Mouse (Mus musculus): ENCODE measurements around the gene Sp8.
A peak's percentile ranks its signal among the peaks of the same experiment; 100 is the strongest.

Gene Sp8

GRCm38 (mm10) chr12:118846221-118846620, at the start of gene Sp8:
Gene Sp8 (plus strand): TSS chr12:118846329.
- DNase-seq: no peak

GRCm38 (mm10) chr12:118811328-118811961, 34.7 kb upstream of the Sp8 start:
- no peak for DNase-seq

- no peak for DNase-seq
Measured at GRCm38 (mm10) chr12:118814561-118814960, 31.6 kb upstream of the Sp8 start.

DNA sequence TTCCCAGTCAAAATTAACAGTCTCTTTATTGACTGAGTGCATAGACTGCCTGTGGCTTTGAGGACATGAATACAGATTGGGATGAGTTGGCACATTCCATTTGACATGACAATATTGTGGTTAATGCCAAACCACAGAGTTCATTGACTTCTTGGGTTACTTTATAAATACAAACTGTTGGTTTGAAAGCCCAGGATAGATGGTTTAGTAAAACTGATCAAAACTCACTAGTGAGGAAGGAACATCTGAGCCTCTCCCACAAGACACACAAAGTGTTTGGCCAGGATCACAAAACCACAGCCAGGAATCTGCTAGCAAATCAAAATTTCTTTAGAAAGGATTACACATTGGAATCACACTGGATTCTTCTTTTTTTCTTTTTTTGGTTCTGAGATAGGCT, 30.0 kb upstream of the Sp8 start:
- no peak for DNase-seq

GRCm38 (mm10) chr12:118829881-118830280, 16.2 kb upstream of the Sp8 start:
- DNase-seq: no peak

DNA sequence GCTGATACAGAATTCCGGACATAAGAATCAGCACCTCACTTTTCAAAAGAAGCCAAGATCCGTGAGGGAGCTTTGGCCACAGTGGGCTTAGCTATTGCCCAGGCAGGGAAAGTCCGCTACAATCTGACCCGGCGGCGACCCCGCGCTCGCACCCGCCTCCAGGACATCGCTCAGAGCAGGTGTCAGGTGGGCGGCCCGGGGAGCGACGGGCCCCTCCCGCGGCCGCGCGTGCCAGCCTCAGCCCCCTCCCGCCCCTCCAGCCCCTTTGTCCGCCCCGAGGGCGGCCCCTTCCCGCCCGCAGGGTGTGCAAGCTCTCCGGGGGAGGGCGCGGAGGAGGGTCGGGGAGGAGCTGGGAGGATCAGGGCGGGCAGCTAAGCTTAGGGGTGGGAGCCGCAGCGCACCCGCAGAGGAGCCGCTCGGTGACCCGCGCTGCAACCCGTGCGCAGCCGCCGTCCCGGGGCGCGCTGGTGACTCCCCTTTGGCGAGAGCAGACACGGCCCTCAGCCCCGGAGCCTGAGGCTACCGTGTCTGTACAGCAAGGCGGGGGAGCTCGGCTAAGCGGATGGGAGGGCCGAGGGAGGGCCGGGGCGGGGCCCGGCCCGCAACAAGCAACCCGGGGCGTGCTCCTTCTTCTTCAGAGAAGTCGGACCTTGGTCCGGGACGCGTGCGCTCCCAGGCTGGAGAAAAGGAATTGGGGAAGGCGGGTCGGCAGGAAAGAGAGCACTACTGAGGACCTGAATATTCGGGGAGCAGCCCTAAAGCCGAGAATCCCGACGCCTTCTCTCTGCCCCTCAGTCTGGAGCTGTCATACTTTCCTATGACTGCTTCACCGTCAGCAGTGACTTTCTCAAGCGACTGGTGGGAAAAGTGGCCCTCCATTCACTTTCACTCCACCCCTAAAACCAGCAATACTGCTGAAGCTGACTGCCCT, 9.5 kb upstream of the Sp8 start:
- no peak for DNase-seq

DNA sequence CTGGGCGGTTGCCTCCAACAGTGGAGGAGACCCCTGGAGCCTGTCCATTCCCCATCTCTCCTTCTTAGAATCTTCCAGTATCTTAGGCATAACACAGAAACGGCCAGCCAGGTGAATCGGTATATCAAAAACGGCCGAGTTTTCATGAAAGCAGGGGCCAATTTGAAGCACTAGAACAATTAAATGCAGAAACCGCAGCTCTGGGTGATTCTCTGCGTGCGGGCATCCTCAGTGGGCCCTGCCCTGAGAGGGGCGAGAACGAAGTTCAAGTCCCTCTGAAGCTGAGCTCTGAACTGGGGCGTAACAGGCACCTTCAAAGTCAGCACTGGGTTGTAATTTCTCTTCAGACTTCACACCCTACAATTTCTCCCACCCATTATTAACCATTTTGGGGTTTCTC, 8.8 kb upstream of the Sp8 start:
- no peak for DNase-seq

DNA sequence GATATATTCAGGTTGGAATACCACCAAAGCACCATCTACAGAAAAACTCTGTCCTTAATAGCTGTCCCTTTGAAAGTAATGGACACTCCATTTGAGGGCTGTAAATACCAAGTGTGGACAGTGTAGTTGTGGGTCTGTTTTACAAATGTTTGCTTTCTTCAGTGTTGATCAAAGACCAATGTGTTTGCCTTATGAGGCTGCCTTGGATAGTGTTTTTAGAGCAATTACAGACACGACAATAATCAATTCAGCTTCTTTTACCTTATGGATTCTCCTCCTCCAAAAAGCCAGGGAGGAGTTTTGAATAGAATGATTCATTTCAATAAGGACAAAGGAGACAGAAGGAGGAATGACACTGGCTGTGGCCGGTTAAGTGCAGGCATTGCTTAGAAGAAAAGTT, 7.9 kb upstream of the Sp8 start:
- DNase-seq: no peak

DNA sequence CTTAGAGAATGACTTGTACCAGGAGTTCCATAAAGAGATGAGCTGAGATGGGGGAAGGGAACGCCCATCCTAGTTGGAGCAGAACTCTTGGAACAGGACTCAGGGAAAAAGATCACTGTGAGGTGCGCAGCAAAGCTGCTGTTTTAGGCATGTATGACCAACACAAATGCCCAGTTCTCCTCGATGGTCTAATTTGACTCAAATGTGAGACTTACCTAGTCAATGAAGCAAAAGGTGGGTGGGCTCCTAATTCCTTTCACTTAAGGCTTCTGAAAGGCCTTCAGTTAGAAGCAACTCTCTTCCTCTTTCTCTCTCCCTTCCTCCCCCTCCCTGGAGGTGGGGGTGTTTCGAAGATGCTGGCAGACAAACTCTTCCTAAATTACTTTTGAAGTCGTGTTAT, 6.7 kb upstream of the Sp8 start:
- no peak for DNase-seq

- DNase-seq: no peak
Measured at GRCm38 (mm10) chr12:118840301-118840700, 5.8 kb upstream of the Sp8 start.

DNA sequence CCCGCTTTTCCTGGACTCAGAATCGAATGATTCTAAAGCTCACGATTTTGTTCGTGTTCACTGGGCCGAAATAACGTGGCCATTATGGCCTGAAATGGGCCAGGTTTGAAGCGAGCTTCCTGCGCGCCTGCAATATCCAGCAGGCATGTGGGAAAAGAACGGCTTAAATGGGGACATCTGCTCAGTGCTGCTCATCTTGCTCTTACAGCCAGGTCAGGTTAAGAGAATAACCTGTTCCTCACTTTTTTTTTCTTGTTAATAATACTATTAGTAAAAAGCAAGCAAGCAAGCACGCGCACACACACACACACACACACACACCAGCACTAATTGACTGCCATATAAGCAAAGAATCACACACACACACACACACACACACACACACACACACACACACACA, 5.3 kb upstream of the Sp8 start:
- DNase-seq: no peak

DNA sequence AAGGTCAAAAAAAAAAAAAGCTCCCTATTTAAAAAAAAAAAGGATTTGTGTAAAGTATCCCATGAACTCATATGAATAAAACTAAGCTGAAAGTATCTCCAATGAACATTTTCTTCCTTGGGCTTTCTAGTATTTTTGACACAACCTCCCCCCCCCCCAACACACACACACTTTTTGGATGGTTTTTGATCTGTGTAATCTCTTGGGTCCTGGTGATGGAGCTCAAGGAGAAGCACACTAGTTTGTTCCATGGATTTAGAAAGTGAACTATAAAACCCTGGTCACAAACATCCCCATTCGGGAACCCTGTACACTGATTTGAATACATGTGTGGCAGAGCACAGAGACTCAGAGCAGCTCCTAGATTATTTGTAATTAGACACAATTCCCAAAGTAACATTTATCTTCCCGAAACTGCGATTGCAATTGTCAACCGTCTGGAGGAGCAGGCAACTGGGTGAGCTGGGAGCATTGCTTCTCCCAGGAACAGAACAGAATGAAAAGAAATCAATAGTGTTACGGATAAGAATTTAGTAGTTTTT, 4.7 kb upstream of the Sp8 start:
- DNase-seq: no peak

DNA sequence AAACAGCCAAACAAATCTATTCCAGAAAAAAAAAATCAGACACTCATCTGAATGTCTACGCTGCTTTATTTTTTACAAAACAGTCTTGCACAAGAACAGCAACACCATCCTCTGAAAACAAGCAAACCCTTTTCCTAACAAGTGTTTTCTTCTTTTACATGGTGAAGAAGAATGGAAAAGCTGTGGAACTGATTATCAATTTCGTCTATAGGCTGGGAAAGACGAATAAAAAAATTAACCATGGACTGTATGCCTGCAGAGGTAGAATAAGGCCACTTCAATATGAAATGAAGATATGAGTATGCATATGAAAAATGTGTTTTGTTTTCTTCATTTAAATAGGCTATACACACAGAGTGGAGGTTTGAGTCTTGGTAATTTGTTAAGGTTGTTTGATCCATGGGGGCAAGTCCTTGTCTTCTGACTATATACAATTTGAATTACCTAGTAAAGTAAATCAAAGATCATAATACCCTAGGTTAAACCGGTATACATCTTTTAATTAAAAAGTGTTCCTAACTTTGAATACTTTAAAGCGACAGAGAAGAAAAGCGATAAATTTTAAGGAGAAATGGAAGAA, 4.1 kb upstream of the Sp8 start:
- no peak for DNase-seq

DNA sequence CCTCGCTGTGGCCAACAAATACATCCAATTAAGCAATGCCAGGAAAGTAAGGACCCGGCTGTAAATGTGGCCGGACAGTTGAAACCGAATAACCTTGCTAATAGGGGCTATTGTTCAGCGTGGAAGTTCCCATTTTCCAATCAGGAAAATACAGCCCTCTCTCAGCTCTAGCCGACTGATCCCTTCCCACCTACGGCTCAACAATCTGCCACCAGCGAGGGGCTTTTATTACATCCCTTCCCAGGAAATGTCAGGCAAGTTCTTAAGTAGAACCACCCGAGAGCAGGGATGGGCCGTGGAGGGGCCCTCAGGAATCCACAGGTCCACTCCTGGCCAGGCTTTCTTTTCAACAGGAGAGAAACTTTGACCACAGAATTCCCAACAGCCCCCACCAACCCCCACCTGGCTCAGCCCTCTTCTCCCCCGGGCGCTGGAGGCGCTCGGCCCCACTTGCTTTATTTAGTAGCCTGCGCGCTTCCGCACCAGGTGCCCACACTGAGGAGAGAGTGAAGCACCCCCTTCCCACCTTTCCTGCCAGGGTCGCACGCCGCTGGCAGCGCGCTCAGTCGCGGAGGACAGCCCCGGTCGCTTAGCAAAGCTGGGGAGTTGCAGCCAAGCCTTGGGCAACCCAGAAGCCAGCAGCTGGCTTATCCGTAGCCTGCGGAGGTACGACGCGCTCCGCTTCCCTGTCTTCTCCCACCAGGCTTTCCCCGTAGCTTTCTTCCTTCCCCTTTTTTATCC, 3.3 kb upstream of the Sp8 start:
- no peak for DNase-seq

GRCm38 (mm10) chr12:118844111-118844510, 2.0 kb upstream of the Sp8 start:
- DNase-seq: no peak

DNA sequence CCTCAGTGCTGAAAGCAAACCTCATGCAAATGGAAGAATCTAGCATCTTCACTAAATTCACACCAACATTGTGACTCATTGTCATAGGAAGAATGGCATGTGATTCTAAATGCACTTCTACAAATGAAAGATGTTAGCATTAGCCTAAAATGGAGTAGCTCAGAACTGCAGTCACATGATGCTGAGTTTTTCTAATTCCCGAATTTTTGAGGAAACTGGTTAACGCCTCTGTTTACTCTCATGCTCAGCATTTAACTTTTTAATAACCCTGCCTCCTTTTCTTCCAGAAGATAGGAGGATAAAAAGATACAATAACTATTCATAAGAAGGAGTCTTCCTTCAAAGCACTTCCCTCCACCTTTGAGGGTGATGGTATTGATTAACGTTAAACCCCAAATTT, 1.3 kb upstream of the Sp8 start:
- DNase-seq: no peak

DNA sequence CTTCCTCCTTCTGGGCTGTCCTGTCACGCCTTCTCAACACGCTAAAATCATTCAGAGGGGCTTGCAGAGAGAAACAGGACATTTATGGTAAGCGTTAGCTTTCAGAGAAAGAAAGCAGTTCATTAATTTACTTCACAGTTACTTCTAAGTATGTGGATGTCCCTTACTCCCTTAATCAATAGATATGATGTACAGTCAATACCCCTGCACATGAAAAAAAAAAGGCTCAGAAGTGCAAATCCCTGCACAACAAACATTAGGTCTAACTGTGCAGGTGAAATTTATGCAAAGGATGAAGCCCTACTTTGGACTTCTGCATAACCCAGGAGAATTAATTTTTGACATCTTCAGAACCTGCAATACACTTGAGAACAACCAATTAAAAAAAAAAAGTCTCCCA, 778 bp upstream of the Sp8 start:
- DNase-seq: no peak

GRCm38 (mm10) chr12:118846649-118847321, 656 bp downstream of the Sp8 start:
- DNase-seq: peak; percentile 34 to 43

DNA sequence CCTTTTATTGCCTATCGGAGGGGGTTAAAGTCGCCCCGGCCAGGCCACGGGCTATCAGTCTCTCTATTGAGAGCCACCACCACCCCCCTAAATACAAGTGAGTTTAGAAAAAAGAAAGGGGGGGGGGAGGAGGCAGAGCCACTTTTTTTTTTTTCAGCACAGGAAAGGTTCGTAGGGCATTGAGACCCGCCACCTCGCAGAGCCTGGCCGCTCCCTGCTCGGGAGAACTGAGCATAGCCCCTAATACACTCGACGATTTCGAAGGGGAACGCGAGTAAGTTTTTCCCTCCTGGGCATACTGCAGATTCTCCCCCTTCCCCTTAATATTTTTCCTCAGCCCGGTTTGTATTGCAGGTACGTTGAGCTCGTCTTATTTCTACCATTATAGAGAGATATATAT, 1.3 kb downstream of the Sp8 start:
- no peak for DNase-seq

GRCm38 (mm10) chr12:118847861-118848495, 1.8 kb downstream of the Sp8 start:
- peak; percentile 27 to 28 for DNase-seq

DNA sequence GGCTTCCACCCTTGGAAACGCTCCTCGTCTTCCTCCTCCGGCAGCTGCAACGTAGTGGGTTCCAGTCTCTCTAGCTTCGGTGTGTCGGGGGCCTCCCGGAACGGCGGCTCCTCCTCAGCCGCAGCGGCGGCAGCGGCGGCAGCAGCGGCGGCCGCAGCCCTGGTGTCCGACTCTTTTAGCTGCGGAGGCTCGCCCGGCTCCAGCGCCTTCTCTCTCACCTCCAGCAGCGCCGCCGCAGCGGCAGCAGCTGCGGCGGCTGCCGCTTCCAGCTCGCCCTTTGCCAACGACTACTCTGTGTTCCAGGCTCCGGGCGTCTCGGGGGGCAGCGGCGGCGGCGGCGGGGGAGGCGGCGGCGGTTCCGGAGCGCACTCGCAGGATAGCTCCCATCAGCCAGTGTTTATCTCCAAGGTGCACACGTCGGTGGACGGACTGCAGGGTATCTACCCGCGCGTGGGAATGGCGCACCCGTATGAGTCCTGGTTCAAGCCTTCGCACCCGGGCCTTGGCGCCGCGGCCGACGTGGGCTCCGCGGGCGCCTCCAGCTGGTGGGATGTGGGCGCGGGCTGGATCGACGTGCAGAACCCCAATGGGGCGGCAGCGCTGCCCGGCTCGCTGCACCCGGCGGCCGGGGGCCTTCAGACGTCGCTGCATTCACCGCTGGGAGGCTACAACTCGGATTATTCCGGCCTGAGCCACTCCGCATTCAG, 2.5 kb downstream of the Sp8 start:
- DNase-seq: peak in 1 of 2 experiments; percentile 30
